Mouse (Mus musculus): ENCODE results near the gene Kat2b. TPM values are rescaled to one million over a fixed set of nuclear protein-coding genes. Genes with fewer than 3 reads are reported as not detected.
A peak's percentile ranks its signal among the peaks of the same experiment; 100 is the strongest.
"Not testable (repeated sequence)": the region's sequence is repeated elsewhere in the genome, so short reads cannot be mapped to it uniquely, and the experiment has no call there.

Gene Kat2b
- polyA plus RNA-seq, 1 experiment, result 13.1 TPM

GRCm38 (mm10) chr17:53688321-53688720, 121.7 kb downstream of the Kat2b start:
- no peak for TF ChIP-seq CTCF (IDR thresholded peaks at IDR 0.05; ENCODE audit: borderline replicate concordance, extremely low read depth, insufficient read depth, insufficient read length)
- TF ChIP-seq POLR2A (IDR thresholded peaks at IDR 0.05; ENCODE audit: borderline replicate concordance, extremely low read depth, insufficient read depth, insufficient read length, poor library complexity, severe bottlenecking), result no peak
- DNase-seq (ENCODE audit: low read depth), result peak; percentile 18

GRCm38 (mm10) chr17:53688877-53689802, 122.5 kb downstream of the Kat2b start, which contains the start of gene Sgo1:
TSS of gene Sgo1 (minus strand) at chr17:53689333.
- TF ChIP-seq POLR2A (IDR thresholded peaks at IDR 0.05; ENCODE audit: borderline replicate concordance, extremely low read depth, insufficient read depth, insufficient read length, poor library complexity, severe bottlenecking), result peak; percentile 55; the same call in 1 of the 2 replicates
- TF ChIP-seq CTCF (IDR thresholded peaks at IDR 0.05; ENCODE audit: borderline replicate concordance, extremely low read depth, insufficient read depth, insufficient read length), result peak; percentile 44; the same call in 1 of the 2 replicates
- peak; percentile 99 for DNase-seq (ENCODE audit: low read depth)

GRCm38 (mm10) chr17:53689946-53690345, 123.3 kb downstream of the Kat2b start:
- DNase-seq (ENCODE audit: low read depth), result no peak

GRCm38 (mm10) chr17:53694039-53694438, 127.4 kb downstream of the Kat2b start:
- TF ChIP-seq CTCF (IDR thresholded peaks at IDR 0.05; ENCODE audit: borderline replicate concordance, extremely low read depth, insufficient read depth, insufficient read length), result peak; percentile 40; the same call in 1 of the 2 replicates
- no peak for TF ChIP-seq POLR2A (IDR thresholded peaks at IDR 0.05; ENCODE audit: borderline replicate concordance, extremely low read depth, insufficient read depth, insufficient read length, poor library complexity, severe bottlenecking)
- DNase-seq (ENCODE audit: low read depth), result peak; percentile 83

More at GRCm38 (mm10) chr17:53689946-53690345, 123.3 kb downstream of the Kat2b start:
- no peak for TF ChIP-seq POLR2A (IDR thresholded peaks at IDR 0.05; ENCODE audit: borderline replicate concordance, extremely low read depth, insufficient read depth, insufficient read length, poor library complexity, severe bottlenecking)
- TF ChIP-seq CTCF (IDR thresholded peaks at IDR 0.05; ENCODE audit: borderline replicate concordance, extremely low read depth, insufficient read depth, insufficient read length), result no peak

- DNase-seq (ENCODE audit: low read depth), result not testable (repeated sequence)
Measured at GRCm38 (mm10) chr17:53697521-53697920, 130.9 kb downstream of the Kat2b start.

GRCm38 (mm10) chr17:53714453-53714852, 147.8 kb downstream of the Kat2b start:
- DNase-seq (ENCODE audit: low read depth), result no peak

GRCm38 (mm10) chr17:53715161-53715560, 148.5 kb downstream of the Kat2b start:
- not testable (repeated sequence) for DNase-seq (ENCODE audit: low read depth)

More at GRCm38 (mm10) chr17:53714453-53714852, 147.8 kb downstream of the Kat2b start:
- TF ChIP-seq CTCF (IDR thresholded peaks at IDR 0.05; ENCODE audit: borderline replicate concordance, extremely low read depth, insufficient read depth, insufficient read length) (no peak), POLR2A (IDR thresholded peaks at IDR 0.05; ENCODE audit: borderline replicate concordance, extremely low read depth, insufficient read depth, insufficient read length, poor library complexity, severe bottlenecking) (no peak)

GRCm38 (mm10) chr17:53718474-53718873, 151.8 kb downstream of the Kat2b start:
- DNase-seq (ENCODE audit: low read depth), result no peak

GRCm38 (mm10) chr17:53718916-53719315, 152.3 kb downstream of the Kat2b start:
- DNase-seq (ENCODE audit: low read depth), result not testable (repeated sequence)

More at GRCm38 (mm10) chr17:53718474-53718873, 151.8 kb downstream of the Kat2b start:
- TF ChIP-seq CTCF (IDR thresholded peaks at IDR 0.05; ENCODE audit: borderline replicate concordance, extremely low read depth, insufficient read depth, insufficient read length), result no peak
- TF ChIP-seq POLR2A (IDR thresholded peaks at IDR 0.05; ENCODE audit: borderline replicate concordance, extremely low read depth, insufficient read depth, insufficient read length, poor library complexity, severe bottlenecking), result no peak

Other genes with a start within 250 kb of the Kat2b start
- 1.2 and 1.9 TPM in 2 replicates for gene Efhb, start 103.5 kb upstream of the Kat2b start, polyA plus RNA-seq (2012; rRNA removed)
- 53.6 and 64.6 TPM in 2 replicates for gene Rab5a, start 87.6 kb upstream of the Kat2b start, polyA plus RNA-seq (2012; rRNA removed)
- 0.03 TPM in 1 of 2 replicates, not detected in the other for gene Pp2d1, start 27.4 kb upstream of the Kat2b start, polyA plus RNA-seq (2012; rRNA removed)
- 5.3 and 10.2 TPM in 2 replicates for gene Sgo1, start 122.5 kb downstream of the Kat2b start, polyA plus RNA-seq (2012; rRNA removed)